Mouse (Mus musculus): ENCODE measurements at regions not wholly inside any gene's neighbourhood (a gene's known extent, or its start where the extent isn't known, plus 50 kb on each side); places are given as distances from the start of the nearest gene placed in this dataset.

- DNase-seq (ENCODE audit: low spot score in 2 of 2) = no peak
These were observed 139.2 kb upstream of the Cep126 start for GRCm38 (mm10) chr9:8273253-8273652.

- no peak for DNase-seq (ENCODE audit: low spot score in 2 of 2)
These were observed 115.4 kb upstream of the Cep126 start for GRCm38 (mm10) chr9:8249542-8249941.

DNA sequence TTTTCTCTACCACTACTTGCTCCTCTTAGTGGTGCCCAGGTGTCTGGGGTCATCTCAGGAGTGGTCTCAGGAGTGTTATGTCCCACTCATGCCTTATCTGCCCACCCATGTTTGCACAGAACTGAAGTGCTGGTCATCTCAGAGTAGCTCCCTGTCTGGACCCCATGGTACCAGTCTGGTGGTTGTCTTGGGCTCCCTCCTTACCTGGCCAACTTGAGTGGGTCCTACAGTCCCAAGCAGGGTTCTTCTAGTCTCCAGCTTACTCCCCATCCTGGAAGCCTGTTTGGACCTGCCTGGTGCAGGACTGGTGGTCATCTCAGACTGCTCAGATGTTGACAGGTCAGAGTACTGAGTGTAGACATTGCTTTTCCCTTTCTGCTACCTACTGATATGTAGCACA lies 94.0 kb upstream of the Cep126 start:
- no peak for DNase-seq (ENCODE audit: low spot score in 2 of 2)

GRCm38 (mm10) chr9:8226415-8226814 lies 92.3 kb upstream of the Cep126 start:
- no peak for DNase-seq (ENCODE audit: low spot score in 2 of 2)

DNA sequence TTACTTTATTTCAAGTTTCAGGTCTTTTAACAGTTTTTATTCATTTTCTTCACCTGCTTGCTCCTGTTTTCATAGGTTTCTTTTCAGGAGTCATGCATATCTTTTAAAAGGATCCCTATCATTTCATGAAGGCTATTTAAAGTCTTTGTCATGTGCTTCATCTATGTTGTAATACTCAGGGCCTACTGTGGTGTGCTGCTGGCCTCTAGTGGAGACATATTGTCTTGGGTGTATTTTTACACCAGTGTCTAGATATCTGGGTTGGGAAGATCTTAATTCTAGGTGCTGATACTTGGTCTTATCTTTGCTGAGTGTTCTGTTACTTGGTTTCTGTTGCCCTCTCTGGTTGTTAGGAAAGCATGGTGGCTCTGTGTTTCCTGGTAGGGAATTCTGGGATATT lies 74.8 kb upstream of the Cep126 start:
- peak in 1 of 2 experiments; percentile 13 for DNase-seq (ENCODE audit: low spot score in 2 of 2)

GRCm38 (mm10) chr9:8185433-8185832 lies 51.3 kb upstream of the Cep126 start:
- DNase-seq (ENCODE audit: low spot score in 2 of 2) = no peak
